Mouse (Mus musculus) limb, embryonic 14.5 days (tissue): Measurements from ENCODE around the gene Dbndd2. TPM values are rescaled to one million over a fixed set of nuclear protein-coding genes. Genes with fewer than 3 reads are reported as not detected.

ENCODE experiments used
- ATAC-seq: fragments of 200-750 bp; cut with Nextera tagmentation; 2 replicates; pipeline ENCODE4 v1.8.0; 2017; ENCODE audit warnings: low read depth, moderate number of reproducible peaks, moderate TSS enrichment; ENCODE audit not compliant: low FRiP score
- DNase-seq: peaks from one replicate; pipeline ENCODE4 v3.0.0-alpha.2; 2015; ENCODE audit warnings: low spot score
- H3K27ac ChIP-seq: fragments of 300-500 bp; sonication (generic); replicated peaks from 2 replicates; pipeline ENCODE4 v1.5.1; 2014; ENCODE audit warnings: low read depth, mild to moderate bottlenecking, low read length, moderate library complexity, mixed read lengths
- H3K27me3 ChIP-seq: fragments of 300-500 bp; sonication (generic); 2 replicates; pipeline ENCODE4 v1.6.1; 2014; ENCODE audit warnings: low read length, mixed read lengths; ENCODE audit not compliant: control insufficient read depth, insufficient read depth
- H3K36me3 ChIP-seq: fragments of 300-500 bp; sonication (generic); 2 replicates; pipeline ENCODE4 v1.6.1; 2014; ENCODE audit warnings: mild to moderate bottlenecking, low read length, moderate library complexity, mixed read lengths; ENCODE audit not compliant: control insufficient read depth, insufficient read depth
- H3K4me1 ChIP-seq: fragments of 300-500 bp; sonication (generic); 2 replicates; pipeline ENCODE4 v1.6.1; 2014; ENCODE audit warnings: antibody characterized with exemption, low read length, mixed read lengths; ENCODE audit not compliant: control insufficient read depth, insufficient read depth
- H3K4me2 ChIP-seq: fragments of 300-500 bp; sonication (generic); replicated peaks from 2 replicates; pipeline ENCODE4 v1.6.1; 2014; ENCODE audit warnings: low read depth, mild to moderate bottlenecking, low read length, moderate library complexity; ENCODE audit not compliant: severe bottlenecking
- H3K4me3 ChIP-seq: fragments of 300-500 bp; sonication (generic); replicated peaks from 2 replicates; pipeline ENCODE4 v1.5.1; 2014; ENCODE audit warnings: low read length
- H3K9ac ChIP-seq: fragments of 300-500 bp; sonication (generic); 2 replicates; pipeline ENCODE4 v1.6.1; 2014; ENCODE audit warnings: mild to moderate bottlenecking, low read depth, low read length, moderate library complexity; ENCODE audit not compliant: severe bottlenecking
- H3K9me3 ChIP-seq: fragments of 300-500 bp; sonication (generic); 2 replicates; pipeline ENCODE4 v1.6.1; 2016; ENCODE audit warnings: low read length; ENCODE audit not compliant: control insufficient read depth
- POLR2A ChIP-seq: fragments of 200-500 bp; IDR thresholded peaks from 2 replicates; pipeline ENCODE4 v1.8.0; 2012; ENCODE audit warnings: inconsistent platforms, mild to moderate bottlenecking, moderate library complexity, borderline replicate concordance; ENCODE audit not compliant: insufficient read depth, insufficient read length; ENCODE audit errors: extremely low read depth
- WGBS: fragments of 180-500 bp; shearing (Covaris S2); extraction: QIAGEN DNeasy Blood & Tissue Kit; methylation state at CpG from one replicate; pipeline ENCODE4 v1.1.7; 2014; 5-methylcytosine and 5-hydroxymethylcytosine counted together
- polyA plus RNA-seq, 2 experiments: library from polyadenylated mRNA; depleted of rRNA in 1 of 2; stranded (reverse) in 1 of 2; unstranded in 1 of 2; fragments of >200 nt; fragmentation: Nextera tagmentation in 1 of 2; extraction: Ambion mirVana in 1 of 2; gene quantifications; 2 replicates each; pipeline versions ENCODE4 v1.2.1 to v1.2.3; 2012 to 2014

Dbndd2 gene
- polyA plus RNA-seq, 2 experiments: 4.4 to 7.7 TPM

DNA sequence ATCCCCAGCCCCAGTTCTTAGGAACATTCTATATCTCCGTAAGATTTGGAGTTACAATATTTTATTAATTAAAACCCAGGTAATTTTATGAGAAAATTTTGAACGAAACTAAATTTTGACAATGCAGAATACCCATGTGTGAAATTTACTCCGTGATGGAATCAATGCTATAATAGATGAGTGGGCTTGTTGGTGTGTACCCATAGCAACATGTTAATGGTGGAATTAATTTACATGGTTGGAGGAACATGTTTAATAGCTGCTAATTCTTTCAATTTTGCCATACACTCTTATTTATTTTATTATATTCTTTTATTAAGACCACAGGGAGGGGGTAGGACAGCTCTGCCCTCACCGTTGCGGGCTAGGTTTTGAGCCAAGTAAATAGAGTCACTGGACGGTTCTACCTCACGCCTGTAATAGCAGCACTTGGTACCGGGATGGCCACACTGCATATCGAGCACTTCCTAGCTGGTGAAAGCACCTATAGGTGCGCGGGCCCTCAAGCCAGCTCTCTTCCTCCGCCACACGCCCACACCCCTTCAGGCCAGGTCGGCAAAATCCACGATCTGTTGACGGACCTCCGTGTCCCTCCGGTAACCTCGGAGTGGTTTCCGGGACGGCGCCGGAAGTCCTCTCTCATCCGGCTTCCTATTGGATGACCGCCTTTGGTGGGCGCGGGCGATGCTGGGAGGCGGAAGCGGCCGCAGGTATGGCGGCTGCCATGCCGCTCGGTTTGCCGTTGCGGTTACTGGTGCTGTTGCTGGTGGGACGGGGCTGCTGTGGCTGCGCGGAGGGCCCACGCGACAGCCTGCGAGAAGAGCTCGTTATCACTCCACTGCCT is 11.2 kb downstream of the Dbndd2 start, which contains the start of gene Pigt:
TSS of gene Pigt (plus strand) at position 674 of the 844 bp plus-strand sequence.
- peak; percentile 91 for TF ChIP-seq POLR2A
- H3K9me3 ChIP-seq: no peaks in the 10 kb centered on the region
- H3K27ac ChIP-seq: no peak within 1 kb of the TSS
- H3K4me3 ChIP-seq: peak within 1 kb of the TSS; percentile 80
- peak within 1 kb of the TSS; percentile 67 for H3K9ac ChIP-seq
- 4% methylated on average over 43 of the region's 43 CpGs for WGBS
- peak within 1 kb of the TSS; percentile 85 for H3K4me2 ChIP-seq
- peak; percentile 93 for ATAC-seq
- H3K27me3 ChIP-seq: no peaks in the 10 kb centered on the region
- peak; percentile 89 for DNase-seq
- H3K36me3 ChIP-seq: peaks cover 23% of the 10 kb centered on the region
- peaks cover 13% of the 10 kb centered on the region for H3K4me1 ChIP-seq

- Histone ChIP-seq H3K4me2 (peak overlapping the region; percentile 85), H3K4me1 (peaks cover 13% of the 10 kb centered on the region), H3K9me3 (no peaks in the 10 kb centered on the region), H3K9ac (peak overlapping the region; percentile 67), H3K27me3 (no peaks in the 10 kb centered on the region), H3K4me3 (peak overlapping the region; percentile 80), H3K27ac (no peak overlapping the region), H3K36me3 (peaks cover 29% of the 10 kb centered on the region)
- no peak for DNase-seq
- TF ChIP-seq POLR2A: no peak
- WGBS: 5% methylated on average over 21 of the region's 21 CpGs
- ATAC-seq: no peak
These were observed 11.9 kb downstream of the Dbndd2 start for GRCm38 (mm10) chr2:164497691-164498268.

- H3K9me3 ChIP-seq: peaks cover 6% of the 10 kb centered on the region; the same call in 1 of the 2 replicates
- 76% methylated on average over 5 of the region's 5 CpGs for WGBS
- H3K4me2 ChIP-seq: no peak overlapping the region
- H3K36me3 ChIP-seq: peaks cover 45% of the 10 kb centered on the region
- no peak for TF ChIP-seq POLR2A
- ATAC-seq (no peak), DNase-seq (no peak)
- no peaks in the 10 kb centered on the region for H3K27me3 ChIP-seq
- H3K9ac ChIP-seq: no peak overlapping the region
- H3K4me1 ChIP-seq: peaks cover 13% of the 10 kb centered on the region
- H3K27ac ChIP-seq: no peak overlapping the region
- H3K4me3 ChIP-seq: no peak overlapping the region
These were observed 13.4 kb downstream of the Dbndd2 start for GRCm38 (mm10) chr2:164499317-164499716.

- ATAC-seq (no peak), DNase-seq (no peak)
- Histone ChIP-seq H3K27ac (no peak overlapping the region), H3K27me3 (no peaks in the 10 kb centered on the region), H3K4me2 (no peak overlapping the region), H3K9me3 (peaks cover 9% of the 10 kb centered on the region; the same call in 1 of the 2 replicates), H3K4me1 (peaks cover 13% of the 10 kb centered on the region), H3K9ac (no peak overlapping the region), H3K4me3 (no peak overlapping the region), H3K36me3 (peaks cover 56% of the 10 kb centered on the region)
- 79% methylated on average over 7 of the region's 7 CpGs for WGBS
- TF ChIP-seq POLR2A: no peak
These were observed 14.6 kb downstream of the Dbndd2 start for GRCm38 (mm10) chr2:164500511-164500910.

GRCm38 (mm10) chr2:164504919-164505318 is 19.0 kb downstream of the Dbndd2 start:
- Histone ChIP-seq H3K4me1 (no peaks in the 10 kb centered on the region), H3K9me3 (peaks cover 9% of the 10 kb centered on the region; the same call in 1 of the 2 replicates), H3K4me2 (no peak overlapping the region), H3K36me3 (peaks cover 74% of the 10 kb centered on the region), H3K27ac (no peak overlapping the region), H3K9ac (no peak overlapping the region), H3K4me3 (no peak overlapping the region), H3K27me3 (no peaks in the 10 kb centered on the region)
- ATAC-seq: no peak
- no peak for DNase-seq
- TF ChIP-seq POLR2A: no peak
- 97% methylated on average over 3 of the region's 3 CpGs for WGBS
